Mouse (Mus musculus): ENCODE measurements at regions not wholly inside any gene's neighbourhood (a gene's known extent, or its start where the extent isn't known, plus 50 kb on each side); places are given as distances from the start of the nearest gene placed in this dataset.
"Not testable (repeated sequence)": the region's sequence is repeated elsewhere in the genome, so short reads cannot be mapped to it uniquely, and the experiment has no call there.

GRCm38 (mm10) chr2:16860056-16860455, 504.0 kb downstream of the Plxdc2 start:
- WGBS, result 85% methylated on average over 5 of the region's 5 CpGs
- no peak for ATAC-seq (ENCODE audit: insufficient read depth)
- Histone ChIP-seq H3K27ac (ENCODE audit: low read depth) (no peak overlapping the region), H3K36me3 (ENCODE audit: insufficient read depth) (no peaks in the 10 kb centered on the region), H3K27me3 (ENCODE audit: insufficient read depth, low read length) (no peaks in the 10 kb centered on the region), H3K4me1 (ENCODE audit: insufficient read depth) (no peaks in the 10 kb centered on the region), H3K4me2 (no peak overlapping the region), H3K9ac (no peak overlapping the region), H3K9me3 (ENCODE audit: low read depth, low read length) (no peaks in the 10 kb centered on the region), H3K4me3 (ENCODE audit: low read depth, low read length) (no peak overlapping the region)
- no peak for DNase-seq
- TF ChIP-seq CTCF (IDR thresholded peaks at IDR 0.05; ENCODE audit: low read depth), result no peak

GRCm38 (mm10) chr2:16866163-16866852, 510.2 kb downstream of the Plxdc2 start:
- no peak overlapping the region for H3K27ac ChIP-seq (ENCODE audit: low read depth)
- WGBS, result 84% methylated on average over 4 of the region's 4 CpGs
- TF ChIP-seq CTCF (IDR thresholded peaks at IDR 0.05; ENCODE audit: low read depth), result no peak
- no peak overlapping the region for H3K9ac ChIP-seq
- ATAC-seq (ENCODE audit: insufficient read depth) (no peak), DNase-seq (no peak)
- H3K36me3 ChIP-seq (ENCODE audit: insufficient read depth), result no peaks in the 10 kb centered on the region
- H3K4me1 ChIP-seq (ENCODE audit: insufficient read depth), result no peaks in the 10 kb centered on the region
- H3K4me2 ChIP-seq, result no peak overlapping the region
- no peaks in the 10 kb centered on the region for H3K9me3 ChIP-seq (ENCODE audit: low read depth, low read length)
- H3K4me3 ChIP-seq (ENCODE audit: low read depth, low read length), result no peak overlapping the region
- no peaks in the 10 kb centered on the region for H3K27me3 ChIP-seq (ENCODE audit: insufficient read depth, low read length)

- not testable (repeated sequence) for DNase-seq
Measured at GRCm38 (mm10) chr2:16892381-16892780, 536.3 kb downstream of the Plxdc2 start.

GRCm38 (mm10) chr2:16909246-16910038, 553.3 kb downstream of the Plxdc2 start:
- no peaks in the 10 kb centered on the region for H3K27me3 ChIP-seq (ENCODE audit: insufficient read depth, low read length)
- H3K9me3 ChIP-seq (ENCODE audit: low read depth, low read length), result no peaks in the 10 kb centered on the region
- H3K9ac ChIP-seq, result no peak overlapping the region
- no peaks in the 10 kb centered on the region for H3K36me3 ChIP-seq (ENCODE audit: insufficient read depth)
- no peak overlapping the region for H3K4me3 ChIP-seq (ENCODE audit: low read depth, low read length)
- no peak overlapping the region for H3K4me2 ChIP-seq
- peak; percentile 83 for DNase-seq
- 19% methylated on average over 1 of the region's 1 CpGs for WGBS
- no peak for TF ChIP-seq CTCF (IDR thresholded peaks at IDR 0.05; ENCODE audit: low read depth)
- ATAC-seq (ENCODE audit: insufficient read depth), result peak; percentile 88
- H3K4me1 ChIP-seq (ENCODE audit: insufficient read depth), result no peaks in the 10 kb centered on the region
- peak overlapping the region; percentile 63; the same call in 1 of the 2 replicates for H3K27ac ChIP-seq (ENCODE audit: low read depth)

More at GRCm38 (mm10) chr2:16892381-16892780, 536.3 kb downstream of the Plxdc2 start:
- not testable (repeated sequence) for H3K36me3 ChIP-seq (ENCODE audit: insufficient read depth); H3K4me2 ChIP-seq; H3K27me3 ChIP-seq (ENCODE audit: insufficient read depth, low read length); H3K4me1 ChIP-seq (ENCODE audit: insufficient read depth); H3K9ac ChIP-seq; H3K27ac ChIP-seq (ENCODE audit: low read depth); H3K9me3 ChIP-seq (ENCODE audit: low read depth, low read length); H3K4me3 ChIP-seq (ENCODE audit: low read depth, low read length); ATAC-seq (ENCODE audit: insufficient read depth)
- WGBS, result 37% methylated on average over 6 of the region's 6 CpGs

GRCm38 (mm10) chr2:16914633-16915032, 558.5 kb downstream of the Plxdc2 start:
- 32% methylated on average over 2 of the region's 2 CpGs for WGBS
- Histone ChIP-seq H3K4me1 (ENCODE audit: insufficient read depth) (no peaks in the 10 kb centered on the region), H3K9ac (no peak overlapping the region), H3K36me3 (ENCODE audit: insufficient read depth) (no peaks in the 10 kb centered on the region), H3K27ac (ENCODE audit: low read depth) (no peak overlapping the region), H3K9me3 (ENCODE audit: low read depth, low read length) (no peaks in the 10 kb centered on the region), H3K4me3 (ENCODE audit: low read depth, low read length) (no peak overlapping the region), H3K4me2 (no peak overlapping the region), H3K27me3 (ENCODE audit: insufficient read depth, low read length) (no peaks in the 10 kb centered on the region)
- peak; percentile 47 for DNase-seq
- ATAC-seq (ENCODE audit: insufficient read depth), result peak; percentile 41; the same call in 1 of the 2 replicates
- TF ChIP-seq CTCF (IDR thresholded peaks at IDR 0.05; ENCODE audit: low read depth), result peak; percentile 58

GRCm38 (mm10) chr2:16929974-16930373, 573.9 kb downstream of the Plxdc2 start:
- no peaks in the 10 kb centered on the region for H3K9me3 ChIP-seq (ENCODE audit: low read depth, low read length)
- ATAC-seq (ENCODE audit: insufficient read depth), result no peak
- no peak overlapping the region for H3K9ac ChIP-seq
- no peak overlapping the region for H3K4me3 ChIP-seq (ENCODE audit: low read depth, low read length)
- no peak for TF ChIP-seq CTCF (IDR thresholded peaks at IDR 0.05; ENCODE audit: low read depth)
- H3K4me2 ChIP-seq, result no peak overlapping the region
- 62% methylated on average over 3 of the region's 3 CpGs for WGBS
- no peaks in the 10 kb centered on the region for H3K4me1 ChIP-seq (ENCODE audit: insufficient read depth)
- no peak for DNase-seq
- no peaks in the 10 kb centered on the region for H3K36me3 ChIP-seq (ENCODE audit: insufficient read depth)
- H3K27me3 ChIP-seq (ENCODE audit: insufficient read depth, low read length), result no peaks in the 10 kb centered on the region
- no peak overlapping the region for H3K27ac ChIP-seq (ENCODE audit: low read depth)

- H3K36me3 ChIP-seq (ENCODE audit: insufficient read depth), result no peaks in the 10 kb centered on the region
- no peak overlapping the region for H3K4me2 ChIP-seq
- no peak for DNase-seq
- no peaks in the 10 kb centered on the region for H3K4me1 ChIP-seq (ENCODE audit: insufficient read depth)
- ATAC-seq (ENCODE audit: insufficient read depth), result no peak
- H3K4me3 ChIP-seq (ENCODE audit: low read depth, low read length), result no peak overlapping the region
- no peaks in the 10 kb centered on the region for H3K9me3 ChIP-seq (ENCODE audit: low read depth, low read length)
- no peak for TF ChIP-seq CTCF (IDR thresholded peaks at IDR 0.05; ENCODE audit: low read depth)
- H3K27me3 ChIP-seq (ENCODE audit: insufficient read depth, low read length), result no peaks in the 10 kb centered on the region
- H3K27ac ChIP-seq (ENCODE audit: low read depth), result no peak overlapping the region
- 84% methylated on average over 3 of the region's 3 CpGs for WGBS
- H3K9ac ChIP-seq, result no peak overlapping the region
Measured at GRCm38 (mm10) chr2:16959432-16959831, 603.3 kb downstream of the Plxdc2 start.
